Mouse (Mus musculus): ENCODE data around the gene Trhr2.

- TF ChIP-seq CTCF (IDR thresholded peaks at IDR 0.05; ENCODE audit: extremely low read depth, insufficient read length, insufficient replicate concordance, low read depth, low read length) (no peak), POLR2A (IDR thresholded peaks at IDR 0.05; ENCODE audit: low read depth, low read length) (no peak)
Measured at GRCm38 (mm10) chr8:122314899-122315496, 45.5 kb downstream of the Trhr2 start.
